Mouse (Mus musculus): ENCODE measurements around the gene Atp8a2. TPM values are rescaled to one million over a fixed set of nuclear protein-coding genes. Genes with fewer than 3 reads are reported as not detected.

Gene Atp8a2
- total RNA-seq, 1 experiment: 0.62 TPM

DNA sequence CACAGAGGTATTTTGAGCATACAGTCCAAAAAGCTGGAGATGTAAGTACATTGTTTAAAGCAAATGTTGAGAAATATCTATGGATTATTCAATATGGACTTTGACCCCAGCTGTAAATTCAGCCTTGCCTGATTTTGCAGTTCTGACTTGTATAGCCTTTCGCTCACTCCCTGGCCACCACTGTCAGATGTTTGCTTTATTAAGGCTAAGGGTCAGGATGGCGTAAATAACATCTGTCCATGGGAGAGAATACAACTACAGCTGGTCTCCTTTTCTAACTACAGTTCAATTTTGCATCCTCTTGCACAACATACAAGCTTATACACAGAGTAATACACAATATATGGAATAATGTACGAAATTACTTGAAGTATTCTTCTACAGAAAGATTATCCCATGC is 316.1 kb downstream of the Atp8a2 start:
- no peaks in the 10 kb centered on the region for H3K36me3 ChIP-seq (ENCODE audit: control insufficient read depth, insufficient read depth, low read length, poor library complexity, severe bottlenecking)
- H3K27ac ChIP-seq (ENCODE audit: insufficient read depth, low read depth, low read length, poor library complexity, severe bottlenecking): no peak overlapping the region
- in situ Hi-C loops (cut with MboI; ENCODE audit: low sequenced_read_pairs in 2 of 2, unreplicated experiment in 2 of 2): no loop called here
- TF ChIP-seq ZNF384 (IDR thresholded peaks at IDR 0.05; ENCODE audit: low read depth, low read length): no peak
- no peaks in the 10 kb centered on the region for H3K4me1 ChIP-seq (ENCODE audit: control insufficient read depth in 2 of 2, insufficient read depth in 2 of 2, low read length in 2 of 2, poor library complexity in 1 of 2)
- no peaks in the 10 kb centered on the region for H3K9me3 ChIP-seq (ENCODE audit: control insufficient read depth, insufficient read depth, low read depth, low read length)
- DNase-seq (ENCODE audit: low read depth, low spot score): no peak
- H3K4me3 ChIP-seq (ENCODE audit: insufficient read depth in 1 of 2, low read depth in 1 of 2, low read length in 2 of 2, poor library complexity in 1 of 2, severe bottlenecking in 1 of 2): no peak overlapping the region
- no peak overlapping the region for H3K9ac ChIP-seq (ENCODE audit: insufficient read depth, low read depth, low read length, poor library complexity, severe bottlenecking)

GRCm38 (mm10) chr14:59878248-59878647 is 318.7 kb downstream of the Atp8a2 start:
- no peaks in the 10 kb centered on the region for H3K36me3 ChIP-seq (ENCODE audit: control insufficient read depth, insufficient read depth, low read length, poor library complexity, severe bottlenecking)
- no peak for DNase-seq (ENCODE audit: low read depth, low spot score)
- H3K4me1 ChIP-seq (ENCODE audit: control insufficient read depth in 2 of 2, insufficient read depth in 2 of 2, low read length in 2 of 2, poor library complexity in 1 of 2): no peaks in the 10 kb centered on the region
- in situ Hi-C loops (cut with MboI; ENCODE audit: low sequenced_read_pairs in 2 of 2, unreplicated experiment in 2 of 2): no loop called here
- H3K4me3 ChIP-seq (ENCODE audit: insufficient read depth in 1 of 2, low read depth in 1 of 2, low read length in 2 of 2, poor library complexity in 1 of 2, severe bottlenecking in 1 of 2): no peak overlapping the region
- no peak overlapping the region for H3K9ac ChIP-seq (ENCODE audit: insufficient read depth, low read depth, low read length, poor library complexity, severe bottlenecking)
- no peak for TF ChIP-seq ZNF384 (IDR thresholded peaks at IDR 0.05; ENCODE audit: low read depth, low read length)
- no peaks in the 10 kb centered on the region for H3K9me3 ChIP-seq (ENCODE audit: control insufficient read depth, insufficient read depth, low read depth, low read length)
- no peak overlapping the region for H3K27ac ChIP-seq (ENCODE audit: insufficient read depth, low read depth, low read length, poor library complexity, severe bottlenecking)

DNA sequence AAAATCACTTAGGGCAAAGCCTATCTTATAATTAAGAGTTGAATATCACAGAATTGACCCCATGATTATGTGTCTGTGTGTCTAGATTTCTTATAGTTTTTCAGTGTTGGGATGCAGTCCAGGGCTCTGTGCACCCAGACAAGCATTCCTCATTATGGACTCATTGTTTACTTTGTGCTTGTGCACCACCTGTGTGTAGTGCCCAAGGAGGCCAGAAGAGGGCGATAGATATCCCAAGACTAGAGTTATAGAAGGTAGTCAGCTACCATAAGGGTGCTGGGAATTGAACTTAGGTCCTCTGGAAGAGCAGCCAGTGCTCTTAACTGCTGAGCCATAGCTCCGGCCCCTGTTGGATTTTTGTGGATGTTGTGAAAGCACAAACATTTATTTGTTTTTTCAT is 320.5 kb downstream of the Atp8a2 start:
- in situ Hi-C loops (cut with MboI; ENCODE audit: low sequenced_read_pairs in 2 of 2, unreplicated experiment in 2 of 2): no loop called here
- Histone ChIP-seq H3K36me3 (ENCODE audit: control insufficient read depth, insufficient read depth, low read length, poor library complexity, severe bottlenecking) (no peaks in the 10 kb centered on the region), H3K4me3 (ENCODE audit: insufficient read depth in 1 of 2, low read depth in 1 of 2, low read length in 2 of 2, poor library complexity in 1 of 2, severe bottlenecking in 1 of 2) (no peak overlapping the region), H3K4me1 (ENCODE audit: control insufficient read depth in 2 of 2, insufficient read depth in 2 of 2, low read length in 2 of 2, poor library complexity in 1 of 2) (no peaks in the 10 kb centered on the region), H3K9ac (ENCODE audit: insufficient read depth, low read depth, low read length, poor library complexity, severe bottlenecking) (no peak overlapping the region), H3K9me3 (ENCODE audit: control insufficient read depth, insufficient read depth, low read depth, low read length) (no peaks in the 10 kb centered on the region), H3K27ac (ENCODE audit: insufficient read depth, low read depth, low read length, poor library complexity, severe bottlenecking) (no peak overlapping the region)
- DNase-seq (ENCODE audit: low read depth, low spot score): peak; percentile 31
- TF ChIP-seq CHD2 (IDR thresholded peaks at IDR 0.05; ENCODE audit: low read depth, low read length) (no peak), ZC3H11A (IDR thresholded peaks at IDR 0.05; ENCODE audit: borderline replicate concordance, low read depth, low read length) (0 out of 2 replicates have a peak, but pooled peaks have one; percentile 55)

- Histone ChIP-seq H3K36me3 (ENCODE audit: control insufficient read depth, insufficient read depth, low read length, poor library complexity, severe bottlenecking) (no peaks in the 10 kb centered on the region), H3K9me3 (ENCODE audit: control insufficient read depth, insufficient read depth, low read depth, low read length) (no peaks in the 10 kb centered on the region), H3K4me3 (ENCODE audit: insufficient read depth in 1 of 2, low read depth in 1 of 2, low read length in 2 of 2, poor library complexity in 1 of 2, severe bottlenecking in 1 of 2) (no peak overlapping the region), H3K4me1 (ENCODE audit: control insufficient read depth in 2 of 2, insufficient read depth in 2 of 2, low read length in 2 of 2, poor library complexity in 1 of 2) (peaks cover 0 to 2% of the 10 kb centered on the region in 2 experiments; a peak in 1 of 4 replicates), H3K27ac (ENCODE audit: insufficient read depth, low read depth, low read length, poor library complexity, severe bottlenecking) (no peak overlapping the region), H3K9ac (ENCODE audit: insufficient read depth, low read depth, low read length, poor library complexity, severe bottlenecking) (no peak overlapping the region)
- no peak for DNase-seq (ENCODE audit: low read depth, low spot score)
- in situ Hi-C loops (cut with MboI; ENCODE audit: low sequenced_read_pairs in 2 of 2, unreplicated experiment in 2 of 2): no loop called here
- no peak for TF ChIP-seq ZC3H11A (IDR thresholded peaks at IDR 0.05; ENCODE audit: borderline replicate concordance, low read depth, low read length)
- no peak for TF ChIP-seq CHD2 (IDR thresholded peaks at IDR 0.05; ENCODE audit: low read depth, low read length)
- TF ChIP-seq HCFC1 (IDR thresholded peaks at IDR 0.05; ENCODE audit: borderline replicate concordance, insufficient read depth, low read length): no peak
- no peak for TF ChIP-seq MAFK (IDR thresholded peaks at IDR 0.05; ENCODE audit: insufficient read depth, low read depth, low read length)
- TF ChIP-seq ZNF384 (IDR thresholded peaks at IDR 0.05; ENCODE audit: low read depth, low read length): no peak
These were observed 328.6 kb downstream of the Atp8a2 start for GRCm38 (mm10) chr14:59868369-59868768.

DNA sequence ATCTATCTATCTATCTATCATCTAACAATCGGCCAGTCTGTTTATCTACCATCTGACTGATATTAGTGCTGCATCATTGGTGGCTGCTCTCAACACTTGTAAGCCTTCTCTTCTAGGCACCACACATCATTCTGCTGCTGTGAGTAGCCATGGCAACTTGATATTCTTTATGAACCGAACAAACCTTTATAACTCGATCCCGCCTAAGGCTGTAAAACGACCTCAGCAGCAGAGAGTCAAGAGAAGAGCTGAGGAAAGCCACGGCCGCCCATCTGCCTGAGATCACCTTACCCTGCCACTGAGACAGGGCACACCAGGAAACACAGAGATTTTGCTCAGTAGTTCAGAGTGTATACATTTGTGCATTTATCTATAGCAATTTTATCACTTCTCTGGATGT is 329.2 kb downstream of the Atp8a2 start:
- no peaks in the 10 kb centered on the region for H3K9me3 ChIP-seq (ENCODE audit: control insufficient read depth, insufficient read depth, low read depth, low read length)
- TF ChIP-seq CHD2 (IDR thresholded peaks at IDR 0.05; ENCODE audit: low read depth, low read length): no peak
- TF ChIP-seq MAFK (IDR thresholded peaks at IDR 0.05; ENCODE audit: insufficient read depth, low read depth, low read length): no peak
- DNase-seq (ENCODE audit: low read depth, low spot score): no peak
- in situ Hi-C loops (cut with MboI; ENCODE audit: low sequenced_read_pairs in 2 of 2, unreplicated experiment in 2 of 2): no loop called here
- no peak overlapping the region for H3K9ac ChIP-seq (ENCODE audit: insufficient read depth, low read depth, low read length, poor library complexity, severe bottlenecking)
- H3K4me1 ChIP-seq (ENCODE audit: control insufficient read depth in 2 of 2, insufficient read depth in 2 of 2, low read length in 2 of 2, poor library complexity in 1 of 2): peaks cover 0 to 2% of the 10 kb centered on the region in 2 experiments; a peak in 1 of 4 replicates
- H3K27ac ChIP-seq (ENCODE audit: insufficient read depth, low read depth, low read length, poor library complexity, severe bottlenecking): no peak overlapping the region
- no peaks in the 10 kb centered on the region for H3K36me3 ChIP-seq (ENCODE audit: control insufficient read depth, insufficient read depth, low read length, poor library complexity, severe bottlenecking)
- H3K4me3 ChIP-seq (ENCODE audit: insufficient read depth in 1 of 2, low read depth in 1 of 2, low read length in 2 of 2, poor library complexity in 1 of 2, severe bottlenecking in 1 of 2): no peak overlapping the region
